Mouse (Mus musculus) subcutaneous adipose tissue, adult 2 months (tissue): ENCODE data around the gene Shank1. TPM values are rescaled to one million over a fixed set of nuclear protein-coding genes. Genes with fewer than 3 reads are reported as not detected.

ENCODE experiments used
- polyA plus RNA-seq: library from polyadenylated mRNA; depleted of rRNA; stranded (reverse); fragments of >200 nt; gene quantifications from 2 replicates; pipeline ENCODE4 v1.2.3, GENCODE M21; 2012; ENCODE audit warnings: low replicate concordance; rRNA removed

The Shank1 gene
- 0.39 and 2.3 TPM in 2 replicates for polyA plus RNA-seq

DNA sequence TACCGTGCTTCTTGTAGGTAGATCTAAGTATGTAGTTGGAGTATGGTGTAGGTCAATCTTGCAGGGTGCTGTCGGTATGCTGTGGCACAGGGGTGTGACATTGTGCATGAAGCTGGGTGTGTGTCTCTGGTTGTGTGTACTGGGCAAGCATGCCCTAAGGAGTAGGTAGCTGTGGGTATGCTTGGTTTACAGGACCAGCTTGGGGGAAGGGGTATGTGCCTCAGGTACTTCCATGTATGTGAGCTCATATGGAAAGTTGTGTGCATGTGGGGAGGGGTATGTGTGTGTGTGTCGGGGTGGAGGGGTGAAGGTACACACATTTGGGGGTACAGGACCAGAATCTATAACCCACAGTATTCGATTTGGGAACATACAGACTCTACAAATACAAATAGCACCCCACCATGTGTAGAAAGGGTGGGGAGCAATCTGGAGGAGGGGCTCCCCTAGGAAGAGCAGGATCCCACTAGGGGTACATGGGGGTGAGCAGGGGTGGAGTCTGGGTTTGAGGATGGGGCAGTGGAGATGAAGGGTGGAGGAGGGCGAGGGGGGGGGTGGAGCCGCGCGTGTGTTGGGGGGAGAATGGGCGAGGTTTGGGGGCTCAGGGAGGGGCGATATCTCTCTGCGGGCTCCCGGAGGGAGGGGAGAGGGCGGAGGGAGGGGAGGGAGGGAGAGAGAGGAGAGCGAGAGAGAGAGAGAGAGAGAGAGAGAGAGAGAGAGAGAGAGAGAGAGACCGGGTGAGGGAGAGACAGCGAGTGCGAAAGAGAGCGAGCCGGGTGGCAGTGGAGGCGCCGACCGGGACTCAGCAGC, at the start of gene Shank1:
Gene Shank1 (plus strand): TSS at position 779 of the 810 bp plus-strand sequence.

DNA sequence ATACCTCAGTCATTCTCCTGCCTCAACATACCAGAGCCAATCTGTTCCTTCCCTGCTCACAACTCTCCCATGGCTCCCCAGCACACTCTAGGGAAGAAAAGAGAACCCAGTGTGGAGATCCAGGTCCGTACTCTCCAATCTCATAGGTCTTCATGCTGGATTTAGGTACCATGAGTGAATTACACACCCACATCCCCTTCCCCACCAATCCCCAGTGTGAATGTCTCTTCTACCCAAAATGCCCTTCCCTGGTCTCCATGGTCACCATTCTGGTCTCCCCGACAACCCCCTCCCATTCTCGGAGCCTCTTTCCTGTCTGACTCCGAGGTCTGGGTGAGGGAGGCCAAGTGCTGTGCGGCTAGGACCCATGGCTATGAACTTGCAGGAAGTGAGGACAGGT, 48.9 kb upstream of the Shank1 start, which contains the start of gene Gm15517:
Gene Gm15517 (plus strand): TSS at position 301 of the 400 bp plus-strand sequence.

DNA sequence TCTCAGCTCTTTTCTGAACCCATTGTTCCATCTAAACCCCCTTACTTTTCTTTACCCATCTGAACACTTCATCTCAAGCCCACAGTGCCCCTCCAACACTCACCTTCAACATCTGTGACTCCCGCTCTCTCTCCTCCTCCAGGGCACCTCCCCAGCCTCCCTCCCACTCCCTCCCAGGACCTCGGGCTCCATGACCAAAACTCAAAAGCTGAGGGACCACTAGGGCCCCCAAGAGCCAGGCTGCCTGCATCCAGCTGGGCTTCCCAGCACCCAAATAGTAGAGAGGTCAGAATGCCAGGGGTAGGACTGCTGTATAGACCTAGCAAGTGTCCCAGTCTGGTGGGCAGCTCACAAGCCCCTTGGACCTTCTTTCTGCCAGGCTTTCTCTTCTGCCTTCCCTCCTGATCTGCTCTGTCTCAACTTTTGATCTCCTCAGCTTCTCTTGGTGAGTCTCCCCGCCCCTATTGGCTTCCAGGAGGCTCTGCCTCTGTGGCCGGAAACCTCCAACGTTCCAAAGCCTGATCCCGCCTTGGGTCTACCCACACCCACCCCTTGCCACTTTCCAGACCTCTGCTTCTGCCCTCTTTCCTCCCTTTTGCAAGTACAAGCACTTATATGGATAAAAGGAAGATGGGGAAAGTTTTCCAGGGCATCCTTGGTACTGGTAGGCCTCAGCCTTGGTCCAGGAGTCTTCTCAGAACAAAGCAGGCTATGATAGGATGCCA, 3.4 kb upstream of the Shank1 start, which contains the start of gene Clec11a:
Gene Clec11a (minus strand): TSS at position 387 of the 725 bp plus-strand sequence.

DNA sequence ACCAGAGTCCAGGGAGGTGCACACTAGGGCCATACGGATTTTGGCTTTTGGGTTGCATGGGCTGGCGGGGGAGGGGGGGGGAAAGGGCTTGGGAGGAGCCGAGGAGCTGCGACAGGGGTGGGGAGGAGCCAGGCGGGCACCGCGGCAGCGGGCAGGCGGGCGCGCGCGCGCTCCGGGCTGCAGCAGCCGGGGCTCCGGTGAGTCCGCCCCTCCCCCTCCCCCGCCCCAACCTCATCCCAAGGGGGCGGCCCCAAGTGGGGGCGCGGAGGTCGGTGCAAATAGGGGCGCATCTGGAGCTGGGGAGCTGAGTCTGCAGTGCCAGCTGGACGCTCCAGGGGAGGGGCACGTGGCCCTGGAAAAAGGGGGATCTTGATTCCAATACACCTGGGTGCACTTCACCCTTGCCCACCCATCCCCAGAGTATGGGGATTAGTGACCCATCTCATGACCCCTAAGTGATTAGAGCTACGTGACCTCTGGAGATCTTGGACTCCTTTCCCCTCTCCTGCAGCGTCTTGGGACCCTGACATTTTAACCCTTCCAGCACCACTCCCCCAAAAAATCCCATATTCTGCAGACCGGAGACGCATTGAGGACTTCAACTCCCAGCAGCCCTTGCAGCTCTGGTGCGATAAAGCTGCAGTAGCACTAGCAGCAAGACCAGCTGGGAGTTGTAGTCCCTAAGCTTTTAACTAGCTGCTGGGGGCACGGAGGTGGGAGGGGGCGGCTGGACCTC, 74.1 kb downstream of the Shank1 start, which contains the start of gene Syt3:
Gene Syt3 (plus strand): TSS at position 123 of the 736 bp plus-strand sequence.

DNA sequence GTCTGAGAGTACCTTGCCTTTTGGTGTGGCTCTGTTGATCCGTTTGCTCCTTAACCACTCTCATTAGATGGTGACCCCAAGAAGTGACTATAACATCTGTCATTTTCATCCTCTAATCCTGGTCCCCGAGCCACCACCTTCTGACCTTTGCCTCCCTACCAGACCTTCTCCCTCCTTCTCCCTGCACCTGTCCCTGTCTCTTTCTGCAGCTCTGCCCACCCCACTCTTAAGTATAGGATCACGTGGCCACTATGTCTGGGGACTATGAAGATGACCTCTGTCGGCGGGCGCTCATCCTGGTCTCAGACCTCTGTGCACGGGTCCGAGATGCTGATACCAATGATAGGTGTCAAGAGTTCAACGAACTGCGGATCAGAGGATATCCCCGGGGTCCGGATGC, 75.7 kb downstream of the Shank1 start, which contains the start of gene 1700008O03Rik:
Gene 1700008O03Rik (minus strand): TSS at position 101 of the 400 bp plus-strand sequence.

Other genes starting within 250 kb of the Shank1 start
- not detected in 2 replicates for gene Klk1b21, start 207.9 kb upstream of the Shank1 start, polyA plus RNA-seq
- not detected in 2 replicates for gene Klk1b22, start 197.6 kb upstream of the Shank1 start, polyA plus RNA-seq
- gene Klk1b16, start 173.5 kb upstream of the Shank1 start, polyA plus RNA-seq = not detected in 2 replicates
- gene Klk1b24, start 122.0 kb upstream of the Shank1 start, polyA plus RNA-seq = not detected in 2 replicates
- gene Klk1b3, start 112.1 kb upstream of the Shank1 start, polyA plus RNA-seq = not detected in 2 replicates
- gene Klk1b4, start 102.8 kb upstream of the Shank1 start, polyA plus RNA-seq = not detected in 2 replicates
- not detected in 2 replicates for gene Klk1b5, start 94.3 kb upstream of the Shank1 start, polyA plus RNA-seq
- 0.50 and 2.1 TPM in 2 replicates for gene Klk1, start 84.9 kb upstream of the Shank1 start, polyA plus RNA-seq
- not detected in 2 replicates for gene Gm36864, start 74.1 kb upstream of the Shank1 start, polyA plus RNA-seq
- gene 1700028J19Rik, start 63.6 kb upstream of the Shank1 start, polyA plus RNA-seq = 1.2 and 1.4 TPM in 2 replicates
- 57.6 and 167 TPM in 2 replicates for gene 2410002F23Rik, start 63.5 kb upstream of the Shank1 start, polyA plus RNA-seq
- gene Acp4, start 52.9 kb upstream of the Shank1 start, polyA plus RNA-seq = not detected in 2 replicates
- gene Gm15517, start 48.8 kb upstream of the Shank1 start, polyA plus RNA-seq = 1.4 TPM in 1 of 2 replicates, not detected in the other
- 5.1 and 8.4 TPM in 2 replicates for gene Clec11a, start 3.4 kb upstream of the Shank1 start, polyA plus RNA-seq
- 4.7 and 5.8 TPM in 2 replicates for gene Syt3, start 73.8 kb downstream of the Shank1 start, polyA plus RNA-seq
- 0.24 and 1.2 TPM in 2 replicates for gene 1700008O03Rik, start 75.6 kb downstream of the Shank1 start, polyA plus RNA-seq
- gene Lrrc4b, start 118.8 kb downstream of the Shank1 start, polyA plus RNA-seq = 0.97 and 19.6 TPM in 2 replicates
- 1.6 TPM in 1 of 2 replicates, not detected in the other for gene Aspdh, start 155.1 kb downstream of the Shank1 start, polyA plus RNA-seq
- 94.8 and 172 TPM in 2 replicates for gene Josd2, start 157.7 kb downstream of the Shank1 start, polyA plus RNA-seq
- 210 and 331 TPM in 2 replicates for gene Emc10, start 186.3 kb downstream of the Shank1 start, polyA plus RNA-seq
- gene Fam71e1, start 186.3 kb downstream of the Shank1 start, polyA plus RNA-seq = 7.0 and 10.5 TPM in 2 replicates
- 0.11 and 0.89 TPM in 2 replicates for gene Mybpc2, start 214.4 kb downstream of the Shank1 start, polyA plus RNA-seq
- 1.2 and 1.3 TPM in 2 replicates for gene Spib, start 221.8 kb downstream of the Shank1 start, polyA plus RNA-seq
- gene Pold1, start 238.6 kb downstream of the Shank1 start, polyA plus RNA-seq = 17.5 and 44.4 TPM in 2 replicates
- 133 and 181 TPM in 2 replicates for gene Nr1h2, start 243.7 kb downstream of the Shank1 start, polyA plus RNA-seq